Mouse (Mus musculus) hindbrain, embryonic 16.5 days (tissue): ENCODE results near the gene Meis1. TPM values are rescaled to one million over a fixed set of nuclear protein-coding genes. Genes with fewer than 3 reads are reported as not detected.
A peak's percentile ranks its signal among the peaks of the same experiment; 100 is the strongest.

Experiments used
- ATAC-seq: fragments of 200-750 bp; cut with Nextera tagmentation; 2 replicates; pipeline ENCODE4 v1.8.0; 2017; ENCODE audit warnings: moderate TSS enrichment, moderate library complexity
- H3K27ac ChIP-seq: fragments of 300-500 bp; sonication (generic); 2 replicates; pipeline ENCODE4 v1.5.1; 2014; ENCODE audit warnings: low read depth, mild to moderate bottlenecking, control low read depth, low read length, moderate library complexity
- H3K27me3 ChIP-seq: fragments of 300-500 bp; sonication (generic); replicated peaks from 2 replicates; pipeline ENCODE4 v1.6.1; 2014; ENCODE audit warnings: low read length; ENCODE audit not compliant: control insufficient read depth, insufficient read depth
- H3K36me3 ChIP-seq: fragments of 300-500 bp; sonication (generic); 2 replicates; pipeline ENCODE4 v1.6.1; 2014; ENCODE audit warnings: mild to moderate bottlenecking, low read length, moderate library complexity, mixed read lengths; ENCODE audit not compliant: control insufficient read depth, insufficient read depth
- H3K4me1 ChIP-seq: fragments of 300-500 bp; sonication (generic); 2 replicates; pipeline ENCODE4 v1.6.1; 2014; ENCODE audit warnings: low read depth, low read length; ENCODE audit not compliant: control insufficient read depth, insufficient read depth
- H3K4me2 ChIP-seq: fragments of 300-500 bp; sonication (generic); 2 replicates; pipeline ENCODE4 v1.6.1; 2014; ENCODE audit warnings: mild to moderate bottlenecking, low read length, control low read depth, moderate library complexity
- H3K4me3 ChIP-seq: fragments of 300-500 bp; sonication (generic); 2 replicates; pipeline ENCODE4 v1.5.1; 2014; ENCODE audit warnings: mild to moderate bottlenecking, low read length, control low read depth, moderate library complexity
- H3K9ac ChIP-seq: fragments of 300-500 bp; sonication (generic); 2 replicates; pipeline ENCODE4 v1.6.1; 2014; ENCODE audit warnings: low read depth, mild to moderate bottlenecking, control low read depth, low read length, moderate library complexity
- H3K9me3 ChIP-seq: fragments of 300-500 bp; sonication (generic); 2 replicates; pipeline ENCODE4 v1.6.1; 2014; ENCODE audit warnings: mild to moderate bottlenecking, low read length, moderate library complexity; ENCODE audit not compliant: control insufficient read depth
- WGBS: fragments of 180-500 bp; shearing (Covaris S2); extraction: QIAGEN DNeasy Blood & Tissue Kit; methylation state at CpG from one replicate; pipeline ENCODE4 v1.1.7; 2014; 5-methylcytosine and 5-hydroxymethylcytosine counted together
- polyA plus RNA-seq: library from polyadenylated mRNA; unstranded; fragments of >200 nt; fragmentation: Nextera tagmentation; extraction: Ambion mirVana; gene quantifications from 2 replicates; pipeline ENCODE4 v1.2.1, GENCODE M21; 2015

The Meis1 gene
- polyA plus RNA-seq, 1 experiment from 2014 or later = 183 TPM

DNA sequence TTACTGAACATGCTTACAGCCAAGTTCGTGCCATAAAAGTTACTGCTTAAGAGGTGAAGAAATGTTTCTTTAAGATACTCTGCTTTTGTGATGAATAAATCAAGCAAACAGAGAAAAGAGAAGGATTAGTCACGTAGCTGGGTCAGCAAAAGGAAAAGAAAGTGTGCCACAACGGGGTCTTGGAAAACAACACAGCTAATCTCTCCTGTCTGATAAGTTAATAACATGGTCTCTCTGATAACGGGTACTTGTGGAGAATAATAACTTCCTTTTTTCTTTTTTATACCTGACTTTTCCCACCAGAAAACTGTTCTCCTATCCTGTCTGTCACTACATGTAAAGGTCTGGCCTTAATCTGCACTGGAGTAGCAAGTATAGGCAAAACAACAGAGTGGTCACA is 37.4 kb downstream of the Meis1 start:
- 26% methylated on average over 4 of the region's 4 CpGs for WGBS
- no peaks in the 10 kb centered on the region for H3K36me3 ChIP-seq
- no peak overlapping the region for H3K9ac ChIP-seq
- no peaks in the 10 kb centered on the region for H3K9me3 ChIP-seq
- H3K27ac ChIP-seq = no peak overlapping the region
- ATAC-seq = no peak
- no peak overlapping the region for H3K4me3 ChIP-seq
- H3K4me1 ChIP-seq = peaks cover 17% of the 10 kb centered on the region
- no peak overlapping the region for H3K4me2 ChIP-seq
- H3K27me3 ChIP-seq = no peaks in the 10 kb centered on the region

DNA sequence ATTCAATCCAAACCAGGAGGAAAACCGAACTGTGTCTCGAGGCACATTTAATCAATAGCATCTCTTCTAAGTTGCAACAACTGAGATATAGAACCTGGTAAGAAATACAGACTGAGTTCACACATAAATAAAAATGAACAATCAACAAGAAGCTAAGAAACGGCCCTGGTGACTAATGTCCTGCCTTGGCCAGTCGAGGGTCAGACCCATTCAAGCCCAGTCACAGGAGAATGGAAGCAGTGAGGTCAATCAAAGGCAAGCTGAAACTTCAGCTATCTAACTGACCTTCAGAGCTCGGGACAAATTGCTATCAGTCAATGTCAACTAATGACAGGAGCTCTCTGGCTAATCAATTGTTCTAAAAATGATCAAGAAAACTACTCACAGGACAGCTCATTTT is 38.2 kb downstream of the Meis1 start:
- no peaks in the 10 kb centered on the region for H3K9me3 ChIP-seq
- 19% methylated on average over 5 of the region's 5 CpGs for WGBS
- peaks cover 14% of the 10 kb centered on the region for H3K4me1 ChIP-seq
- no peaks in the 10 kb centered on the region for H3K27me3 ChIP-seq
- no peak overlapping the region for H3K4me3 ChIP-seq
- H3K27ac ChIP-seq = no peak overlapping the region
- H3K9ac ChIP-seq = no peak overlapping the region
- no peak for ATAC-seq
- no peak overlapping the region for H3K4me2 ChIP-seq
- no peaks in the 10 kb centered on the region for H3K36me3 ChIP-seq

DNA sequence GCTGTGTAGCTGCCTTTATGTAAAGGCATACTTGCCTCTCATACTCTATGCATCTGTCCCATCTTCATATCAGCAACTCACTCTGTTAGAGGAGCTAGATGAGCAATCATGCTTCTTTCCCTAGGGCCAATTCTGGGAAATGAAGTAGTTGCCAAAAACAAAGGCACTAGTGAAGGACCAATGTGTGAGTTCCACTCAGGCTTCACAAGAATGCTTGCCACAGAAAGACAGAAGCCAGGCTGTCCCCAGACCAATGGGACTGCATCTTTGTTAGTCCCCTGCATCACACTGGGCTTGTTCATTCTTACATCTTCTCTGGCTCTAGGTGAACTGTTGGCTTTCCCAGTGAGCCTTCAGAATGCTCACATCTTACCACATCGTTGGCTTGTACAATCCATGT is 43.7 kb downstream of the Meis1 start:
- Histone ChIP-seq H3K9ac (no peak overlapping the region), H3K36me3 (no peaks in the 10 kb centered on the region), H3K27me3 (no peaks in the 10 kb centered on the region), H3K4me2 (no peak overlapping the region), H3K4me3 (no peak overlapping the region), H3K27ac (no peak overlapping the region), H3K4me1 (no peaks in the 10 kb centered on the region), H3K9me3 (no peaks in the 10 kb centered on the region)
- no peak for ATAC-seq
- WGBS = 83% methylated on average over 1 of the region's 1 CpGs

DNA sequence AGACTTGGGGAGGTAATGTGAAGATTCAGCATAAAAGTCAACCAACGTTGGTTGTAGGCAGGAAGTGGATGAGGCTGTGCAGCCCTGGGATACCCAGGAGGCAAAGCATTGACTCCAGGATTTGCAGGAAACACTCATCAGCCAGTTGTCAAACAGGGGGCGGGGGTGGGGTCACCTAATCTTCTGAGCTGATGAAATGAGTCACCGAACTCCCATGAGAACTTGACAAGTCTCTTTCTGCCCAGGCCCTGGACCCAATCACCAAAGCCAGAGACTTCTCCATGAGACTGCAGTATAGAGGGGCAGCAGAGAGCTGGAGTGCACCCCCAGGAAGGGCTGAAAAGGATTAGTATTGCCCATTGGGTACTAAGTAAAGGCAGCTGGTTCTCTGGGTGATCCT is 45.0 kb downstream of the Meis1 start:
- H3K4me2 ChIP-seq = no peak overlapping the region
- H3K9ac ChIP-seq = no peak overlapping the region
- no peaks in the 10 kb centered on the region for H3K4me1 ChIP-seq
- no peaks in the 10 kb centered on the region for H3K36me3 ChIP-seq
- WGBS = 47% methylated on average over 3 of the region's 3 CpGs
- no peak overlapping the region for H3K4me3 ChIP-seq
- H3K9me3 ChIP-seq = no peaks in the 10 kb centered on the region
- H3K27me3 ChIP-seq = no peaks in the 10 kb centered on the region
- ATAC-seq = peak; percentile 4; the same call in 1 of the 2 replicates
- H3K27ac ChIP-seq = no peak overlapping the region

DNA sequence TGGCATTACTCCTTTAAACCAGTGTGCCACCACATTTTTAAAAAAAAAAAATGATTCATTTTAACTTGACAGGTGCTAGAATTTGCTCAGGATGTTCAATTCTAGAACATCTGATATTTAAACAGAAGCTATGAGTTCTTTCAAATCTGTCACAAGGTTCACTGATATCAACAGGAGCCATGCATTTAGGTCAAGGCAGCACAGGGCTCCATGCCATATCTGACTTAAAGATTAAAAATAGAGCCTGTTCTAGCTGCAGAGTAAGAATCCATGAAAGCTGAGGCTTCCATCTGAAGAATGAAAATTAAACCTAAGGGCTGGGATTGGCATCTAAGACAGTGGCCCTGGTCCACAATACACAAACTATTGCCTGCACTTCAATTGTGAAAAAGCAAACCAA is 45.8 kb downstream of the Meis1 start:
- ATAC-seq = no peak

DNA sequence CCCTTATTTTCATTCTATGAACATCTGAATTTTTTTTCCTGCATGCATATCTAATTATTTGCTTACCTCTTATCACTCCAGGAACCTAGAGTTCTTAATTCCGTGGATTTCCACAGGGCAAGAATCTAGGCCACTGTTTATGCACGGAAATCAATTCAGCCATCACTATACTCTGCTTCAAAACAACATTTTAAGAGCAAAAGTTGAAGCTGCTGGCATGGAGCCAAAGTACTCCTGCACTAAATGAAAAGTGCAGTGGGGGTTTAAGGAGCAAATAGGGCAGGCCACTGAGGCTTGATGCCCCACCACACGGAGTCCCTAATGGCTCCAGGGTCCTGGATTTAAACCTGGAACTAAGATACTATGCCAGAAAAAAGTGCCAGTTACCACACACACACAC is 47.2 kb downstream of the Meis1 start:
- no peak overlapping the region for H3K27ac ChIP-seq
- H3K36me3 ChIP-seq = 0 out of 2 replicates have a peak, but pooled peaks cover 2% of the 10 kb centered on the region
- H3K27me3 ChIP-seq = no peaks in the 10 kb centered on the region
- 42% methylated on average over 3 of the region's 3 CpGs for WGBS
- ATAC-seq = no peak
- no peaks in the 10 kb centered on the region for H3K4me1 ChIP-seq
- no peak overlapping the region for H3K9ac ChIP-seq
- H3K4me3 ChIP-seq = no peak overlapping the region
- H3K9me3 ChIP-seq = no peaks in the 10 kb centered on the region
- H3K4me2 ChIP-seq = no peak overlapping the region

More for the DNA sequence above, 45.8 kb downstream of the Meis1 start:
- Histone ChIP-seq H3K36me3 (0 out of 2 replicates have a peak, but pooled peaks cover 2% of the 10 kb centered on the region), H3K4me3 (no peak overlapping the region), H3K4me2 (no peak overlapping the region), H3K9ac (no peak overlapping the region), H3K27ac (no peak overlapping the region), H3K4me1 (no peaks in the 10 kb centered on the region), H3K9me3 (no peaks in the 10 kb centered on the region), H3K27me3 (no peaks in the 10 kb centered on the region)

DNA sequence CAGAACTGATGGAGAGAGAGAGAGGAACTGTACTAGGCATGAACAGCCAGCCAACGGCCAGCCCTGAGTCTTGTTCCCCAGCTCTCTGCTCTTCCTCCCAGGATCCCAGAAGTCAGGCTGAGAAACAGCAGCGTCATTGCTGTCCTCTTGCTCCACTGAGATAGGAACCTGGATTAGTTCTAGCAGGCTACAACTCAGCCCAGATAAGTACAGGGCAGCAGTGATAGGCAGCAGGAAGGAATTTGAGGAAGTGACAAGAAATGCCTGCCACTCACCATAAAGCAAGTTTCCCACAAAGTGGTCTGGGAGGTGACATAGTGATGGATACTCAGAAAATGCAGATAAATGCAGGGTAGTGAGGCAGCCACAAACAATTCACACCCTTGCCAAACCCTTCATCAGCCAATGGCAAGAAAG is 48.9 kb downstream of the Meis1 start:
- Histone ChIP-seq H3K4me3 (no peak overlapping the region), H3K27me3 (no peaks in the 10 kb centered on the region), H3K4me2 (no peak overlapping the region), H3K36me3 (0 out of 2 replicates have a peak, but pooled peaks cover 2% of the 10 kb centered on the region), H3K9me3 (no peaks in the 10 kb centered on the region), H3K27ac (no peak overlapping the region), H3K4me1 (peaks cover 3% of the 10 kb centered on the region; the same call in 1 of the 2 replicates), H3K9ac (no peak overlapping the region)
- WGBS = 59% methylated on average over 2 of the region's 2 CpGs
- no peak for ATAC-seq

DNA sequence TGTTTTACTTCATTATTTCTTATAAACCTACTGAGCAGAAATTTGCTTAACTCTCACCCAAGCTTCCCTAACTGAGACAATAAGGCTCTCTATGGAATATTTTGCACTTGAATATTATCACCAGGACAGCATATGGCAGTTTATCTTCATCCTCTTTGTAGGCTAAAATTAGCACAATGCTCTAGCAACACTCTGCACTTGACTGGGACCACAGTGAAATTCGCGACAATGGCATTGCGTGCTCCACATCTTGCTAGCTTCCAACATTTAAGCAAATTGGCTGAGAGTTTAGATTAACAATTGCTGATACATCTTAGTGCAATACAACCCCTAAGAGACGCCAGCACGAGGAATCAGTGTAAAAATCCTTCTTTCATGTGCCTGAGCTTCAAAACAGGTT is 54.4 kb downstream of the Meis1 start:
- Histone ChIP-seq H3K9ac (no peak overlapping the region), H3K4me2 (no peak overlapping the region), H3K4me3 (no peak overlapping the region), H3K27me3 (no peaks in the 10 kb centered on the region), H3K36me3 (0 out of 2 replicates have a peak, but pooled peaks cover 2% of the 10 kb centered on the region), H3K4me1 (peaks cover 20% of the 10 kb centered on the region), H3K9me3 (no peaks in the 10 kb centered on the region), H3K27ac (no peak overlapping the region)
- 58% methylated on average over 5 of the region's 5 CpGs for WGBS
- ATAC-seq = no peak

DNA sequence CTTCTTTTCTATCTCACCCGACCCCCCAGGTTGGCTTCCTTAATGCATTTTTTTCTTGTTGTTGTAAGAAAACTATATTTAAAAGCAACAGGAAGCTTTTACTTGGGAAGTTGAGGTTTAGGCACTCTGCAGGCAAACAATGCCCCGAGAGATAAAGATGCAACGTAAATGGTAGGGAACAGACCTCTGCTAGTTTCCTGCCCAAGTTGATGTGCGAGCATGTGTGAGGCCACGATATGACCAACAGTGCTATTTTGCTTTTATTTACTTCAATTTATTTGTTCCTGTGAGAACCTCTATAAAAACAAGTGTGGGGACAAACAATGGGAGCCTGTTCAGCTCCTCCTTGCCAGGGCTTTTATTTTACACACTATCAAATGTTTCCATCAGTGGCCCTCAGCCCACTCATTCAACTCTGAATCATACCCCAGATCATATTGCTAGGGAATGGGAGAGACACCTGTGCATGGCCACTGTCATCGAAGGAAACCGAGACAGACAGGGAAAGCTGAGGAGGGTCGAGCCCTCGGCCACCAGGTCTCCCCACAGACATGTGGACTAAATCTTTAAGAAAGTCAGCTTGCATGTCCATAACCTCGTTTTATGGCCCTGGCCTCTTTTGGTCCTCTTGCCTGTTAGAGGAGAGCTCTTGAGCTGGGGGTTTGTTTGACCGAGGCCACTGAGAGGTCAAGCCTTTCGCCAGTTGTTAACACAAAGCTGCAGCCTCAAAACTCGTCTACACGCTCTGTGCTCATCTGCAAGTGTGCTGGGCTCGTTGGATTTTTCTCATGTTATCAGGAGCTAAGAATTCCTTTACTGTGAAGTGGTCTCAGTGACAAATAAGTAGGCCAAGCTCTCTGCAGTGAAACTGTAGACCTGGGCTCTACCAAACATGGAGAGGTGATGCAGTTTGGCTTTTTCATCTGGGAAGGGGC is 55.3 kb downstream of the Meis1 start:
- 61% methylated on average over 15 of the region's 15 CpGs for WGBS
- no peak for ATAC-seq
- H3K27ac ChIP-seq = no peak overlapping the region

More for the DNA sequence above, 55.3 kb downstream of the Meis1 start:
- Histone ChIP-seq H3K9ac (no peak overlapping the region), H3K9me3 (no peaks in the 10 kb centered on the region), H3K36me3 (0 out of 2 replicates have a peak, but pooled peaks cover under 1% of the 10 kb centered on the region), H3K4me2 (no peak overlapping the region), H3K4me3 (no peak overlapping the region), H3K4me1 (peaks cover 23% of the 10 kb centered on the region), H3K27me3 (no peaks in the 10 kb centered on the region)
